Mouse (Mus musculus) ES-Bruce4 (cell line): Measurements from ENCODE around the gene Lmf2.

Source experiments
- EP300 ChIP-seq: IDR thresholded peaks from 2 replicates; pipeline ENCODE4 v1.6.1; 2011; ENCODE audit warnings: low read depth, low read length; ENCODE audit not compliant: insufficient read depth
- POLR2A ChIP-seq: IDR thresholded peaks from one replicate; pipeline ENCODE4 v1.8.1; 2011; ENCODE audit warnings: low read length; ENCODE audit not compliant: insufficient read depth

DNA sequence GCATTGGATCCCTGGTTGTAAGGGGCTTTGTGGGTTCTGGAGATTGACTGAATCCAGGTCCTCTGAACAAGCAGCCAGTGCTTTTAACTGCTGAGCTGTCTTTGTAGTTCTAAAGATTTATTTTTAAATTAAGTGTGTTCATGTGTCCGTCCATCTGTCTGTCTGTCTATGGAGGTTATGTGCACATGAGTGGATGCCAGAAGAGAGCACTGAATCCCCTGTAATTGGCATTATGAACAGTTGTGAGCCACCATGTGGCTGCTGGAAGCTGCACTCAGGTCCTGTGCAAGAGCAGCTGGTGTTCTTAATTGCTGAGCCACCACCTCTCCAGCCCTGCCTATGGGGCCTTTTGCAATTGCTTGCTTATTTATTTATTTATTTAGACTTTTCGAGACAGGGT lies 42.7 kb upstream of the Lmf2 start:
- TF ChIP-seq POLR2A (no peak), EP300 (no peak)
